27 mouse cellular contexts compared by ENCODE assay signal in the genomic region with DNA sequence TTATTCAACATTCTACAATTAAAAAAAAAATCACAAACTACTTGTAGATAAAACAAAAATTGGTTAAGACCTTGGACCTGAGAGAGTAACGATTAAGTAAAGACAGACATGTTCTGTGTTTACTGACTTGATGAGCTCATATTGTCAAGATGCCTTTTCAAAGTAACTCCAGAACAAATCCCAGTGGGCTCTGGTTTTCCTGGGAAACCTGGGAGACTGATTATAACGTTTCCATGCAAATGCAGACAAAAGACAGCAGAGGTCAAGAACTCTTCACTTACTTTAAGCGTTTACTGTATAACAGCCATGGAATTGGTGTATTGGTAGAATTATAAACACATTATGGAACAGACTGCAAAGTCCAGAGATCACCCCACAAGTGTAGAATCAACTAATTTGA.
"Had no signal": no experiment of that assay in that cellular context is flagged by ENCODE, and none has a peak within 500 bp of the region (broad histone marks: within the 10 kb centered on the region; RNA-seq: fewer than 3 reads in every experiment).

No protein-coding gene starts in this region.

- H3K9me3 ChIP-seq: embryonic facial prominence, embryonic 12.5 days; embryonic facial prominence, embryonic 13.5 days; embryonic facial prominence, embryonic 15.5 days; forebrain, embryonic 10.5 days; forebrain, embryonic 15.5 days; heart, embryonic 10.5 days had no signal

- H3K27ac ChIP-seq: embryonic facial prominence, embryonic 12.5 days; embryonic facial prominence, embryonic 13.5 days; embryonic facial prominence, embryonic 15.5 days; forebrain, embryonic 10.5 days; forebrain, embryonic 12.5 days; forebrain, embryonic 13.5 days; forebrain, embryonic 15.5 days; gastrocnemius, adult 2 months; heart, adult 2 months; heart, embryonic 10.5 days had no signal

- H3K9ac ChIP-seq: embryonic facial prominence, embryonic 12.5 days; embryonic facial prominence, embryonic 13.5 days; embryonic facial prominence, embryonic 15.5 days; forebrain, embryonic 12.5 days; forebrain, embryonic 13.5 days; forebrain, embryonic 15.5 days; forebrain, postnatal 0 days had no signal

- H3K36me3 ChIP-seq: embryonic facial prominence, embryonic 12.5 days; embryonic facial prominence, embryonic 13.5 days; embryonic facial prominence, embryonic 15.5 days; forebrain, embryonic 15.5 days had no signal

- H3K4me3 ChIP-seq: embryonic facial prominence, embryonic 12.5 days; embryonic facial prominence, embryonic 13.5 days; embryonic facial prominence, embryonic 15.5 days; erythroblast, embryonic 14.5 days; forebrain, embryonic 10.5 days; forebrain, embryonic 12.5 days; forebrain, embryonic 13.5 days; forebrain, embryonic 15.5 days; gastrocnemius, adult 2 months; heart, adult 2 months; heart, embryonic 10.5 days had no signal

- H3K27me3 ChIP-seq: embryonic facial prominence, embryonic 12.5 days; embryonic facial prominence, embryonic 13.5 days; embryonic facial prominence, embryonic 15.5 days; forebrain, embryonic 12.5 days; forebrain, embryonic 13.5 days; forebrain, embryonic 15.5 days had no signal

- H3K4me1 ChIP-seq: embryonic facial prominence, embryonic 15.5 days; forebrain, embryonic 12.5 days; forebrain, embryonic 13.5 days; forebrain, embryonic 15.5 days; heart, embryonic 10.5 days had no signal

- DNase-seq: cerebellum, adult 8-10 months; cerebellum, adult 9-10 months; cerebellum, adult 9-11 months; cerebellum, postnatal 10 days; cerebellum, postnatal 14 days; cerebellum, postnatal 25 days; cerebellum, postnatal 36 days; embryo, embryonic 11 days; forebrain, postnatal 0 days; gastrocnemius, adult 2 months; gastrocnemius, postnatal 10 days; gastrocnemius, postnatal 14 days; gastrocnemius, postnatal 25 days; gastrocnemius, postnatal 36 days; heart, adult 18-20 months; heart, adult 2 months had no signal

- H3K4me2 ChIP-seq: embryonic facial prominence, embryonic 12.5 days; embryonic facial prominence, embryonic 13.5 days; embryonic facial prominence, embryonic 15.5 days; forebrain, embryonic 12.5 days; forebrain, embryonic 13.5 days; forebrain, embryonic 15.5 days had no signal

- ATAC-seq: forebrain, embryonic 13.5 days; forebrain, embryonic 14.5 days; forebrain, embryonic 15.5 days; forebrain, embryonic 16.5 days; forebrain, postnatal 0 days had no signal
